Mouse (Mus musculus) cerebellum, postnatal 4 days (tissue): ENCODE results near the gene Tusc2.
A peak's percentile ranks its signal among the peaks of the same experiment; 100 is the strongest.

Experiments
- DNase-seq, 2 experiments: peaks; one replicate each; pipeline ENCODE4 v3.0.0; 2022; ENCODE audit warnings: low spot score in 2 of 2, mixed read lengths in 1 of 2

The Tusc2 gene

GRCm38 (mm10) chr9:107611456-107612190 lies 48.6 kb downstream of the Tusc2 start:
- DNase-seq: no peak

DNA sequence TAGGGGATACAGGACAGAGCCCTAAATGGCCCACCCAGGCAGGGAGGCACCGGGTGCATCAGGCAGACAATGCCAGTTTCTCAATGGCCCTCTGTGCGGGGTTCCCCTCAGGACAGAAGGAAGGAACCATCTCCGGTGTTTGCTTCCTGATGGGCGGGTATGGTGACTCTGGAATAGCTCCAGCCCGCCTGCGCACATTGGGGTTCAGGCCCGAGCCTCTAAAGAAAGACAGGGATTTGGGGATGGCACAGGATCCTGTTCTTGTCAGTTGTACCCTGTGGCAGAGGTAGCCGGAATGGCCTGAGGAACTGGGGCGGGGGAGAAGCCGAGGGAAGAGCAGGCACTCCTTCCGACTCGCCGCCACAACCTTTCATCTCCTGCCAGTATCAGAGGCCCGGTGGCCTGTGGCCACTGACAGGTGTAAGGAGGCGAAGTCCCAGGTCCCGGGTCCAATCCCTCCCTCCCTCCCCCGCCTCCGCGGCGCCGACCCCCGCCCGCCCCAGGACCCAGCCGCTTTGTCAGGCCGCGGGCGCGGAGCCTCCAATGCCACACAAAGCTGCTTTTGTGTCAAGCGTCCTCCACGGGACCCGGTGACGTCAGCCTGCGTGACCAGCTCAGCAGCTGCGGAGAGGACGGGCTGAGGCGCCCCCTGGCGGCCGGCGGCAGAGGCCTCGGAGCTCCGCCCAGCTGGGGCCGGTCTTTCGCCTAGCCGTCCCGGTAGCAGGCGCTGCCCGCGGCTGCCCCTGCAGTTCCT lies 49.3 kb downstream of the Tusc2 start:
- DNase-seq: peak; percentile 99 to 100

GRCm38 (mm10) chr9:107612945-107613569 lies 50.0 kb downstream of the Tusc2 start:
- no peak for DNase-seq

- DNase-seq: no peak
Measured at GRCm38 (mm10) chr9:107615035-107615434, 52.0 kb downstream of the Tusc2 start.
